Mouse (Mus musculus) thymus, adult 2 months (tissue): ENCODE results near the gene Klhl7.

Experiments used
- CTCF ChIP-seq: fragments of 200-500 bp; IDR thresholded peaks from 2 replicates; pipeline ENCODE4 v1.5.1; 2012; ENCODE audit warnings: mild to moderate bottlenecking, control low read depth, low read length, moderate library complexity, borderline replicate concordance; ENCODE audit not compliant: control insufficient read depth, poor library complexity, insufficient read depth; ENCODE audit errors: extremely low read depth
- POLR2A ChIP-seq: fragments of 200-500 bp; IDR thresholded peaks from 2 replicates; pipeline ENCODE4 v1.6.1; 2012; ENCODE audit warnings: mild to moderate bottlenecking, low read length, control low read depth, moderate library complexity; ENCODE audit not compliant: control insufficient read depth, poor library complexity, insufficient read depth; ENCODE audit errors: extremely low read depth

DNA sequence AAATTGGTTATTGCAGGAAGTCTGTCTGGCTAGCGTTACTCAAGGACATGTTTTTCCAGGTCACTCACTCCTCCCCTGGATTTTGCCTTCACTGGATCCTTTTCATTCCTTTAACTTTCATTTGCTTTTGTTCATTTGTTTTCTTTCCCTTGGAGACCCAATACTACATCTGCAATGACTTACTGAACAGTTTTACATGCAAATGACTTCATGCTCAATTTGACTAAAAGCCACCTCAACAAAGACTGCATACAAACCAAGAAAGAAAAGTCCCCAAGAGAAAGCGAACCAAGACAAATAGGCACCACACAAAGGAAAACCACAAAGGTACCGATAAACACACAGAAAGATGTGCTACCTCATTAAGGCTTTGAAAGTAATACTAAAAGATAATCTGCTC is 13.5 kb upstream of the Klhl7 start:
- TF ChIP-seq POLR2A (no peak), CTCF (no peak)
